Mouse (Mus musculus): ENCODE data around the gene Zscan21. TPM values are rescaled to one million over a fixed set of nuclear protein-coding genes. Genes with fewer than 3 reads are reported as not detected.
A peak's percentile ranks its signal among the peaks of the same experiment; 100 is the strongest.
"Not testable (repeated sequence)": the region's sequence is repeated elsewhere in the genome, so short reads cannot be mapped to it uniquely, and the experiment has no call there.

Gene Zscan21
- total RNA-seq, 2 experiments from 2014 or later, result 14.7 to 16.5 TPM

GRCm38 (mm10) chr5:138086842-138087241 is 29.9 kb upstream of the Zscan21 start:
- Histone ChIP-seq H3K4me3 (no peak overlapping the region), H3K27ac (no peak overlapping the region)
- no peak for TF ChIP-seq CTCF (IDR thresholded peaks at IDR 0.05)
- intact Hi-C loops (cut with DNase I), result loop anchor here (5.0 kb wide), 1 partner anchor 165 kb away; no protein-coding TSS in a partner anchor
- DNase-seq (ENCODE audit: extremely low spot score in 1 of 2, low spot score in 2 of 2), result no peak

- no peak overlapping the region for H3K4me3 ChIP-seq
- no peak for TF ChIP-seq CTCF (IDR thresholded peaks at IDR 0.05)
- intact Hi-C loops (cut with DNase I), result loop anchor here (5.0 kb wide), 1 partner anchor 164 kb away; no protein-coding TSS in a partner anchor
- no peak for DNase-seq (ENCODE audit: extremely low spot score in 1 of 2, low spot score in 2 of 2)
- H3K27ac ChIP-seq, result no peak overlapping the region
Measured at GRCm38 (mm10) chr5:138088366-138088765, 28.3 kb upstream of the Zscan21 start.

GRCm38 (mm10) chr5:138089108-138089551 is 27.6 kb upstream of the Zscan21 start:
- no peak for DNase-seq (ENCODE audit: extremely low spot score in 1 of 2, low spot score in 2 of 2)
- TF ChIP-seq CTCF (IDR thresholded peaks at IDR 0.05), result no peak
- no peak overlapping the region for H3K27ac ChIP-seq
- intact Hi-C loops (cut with DNase I), result loop anchor here (5.0 kb wide), 1 partner anchor 163 kb away; no protein-coding TSS in a partner anchor
- no peak overlapping the region for H3K4me3 ChIP-seq

GRCm38 (mm10) chr5:138090271-138090670 is 26.4 kb upstream of the Zscan21 start:
- H3K4me3 ChIP-seq, result no peak overlapping the region
- no peak for DNase-seq (ENCODE audit: extremely low spot score in 1 of 2, low spot score in 2 of 2)
- intact Hi-C loops (cut with DNase I), result loop anchor here (10.0 kb wide), 1 partner anchor 295 kb away; no protein-coding TSS in a partner anchor
- TF ChIP-seq CTCF (IDR thresholded peaks at IDR 0.05), result peak; percentile 50
- no peak overlapping the region for H3K27ac ChIP-seq

GRCm38 (mm10) chr5:138090737-138091136 is 26.0 kb upstream of the Zscan21 start:
- DNase-seq (ENCODE audit: extremely low spot score in 1 of 2, low spot score in 2 of 2), result no peak
- Histone ChIP-seq H3K4me3 (no peak overlapping the region), H3K27ac (no peak overlapping the region)
- intact Hi-C loops (cut with DNase I), result loop anchor here (10.0 kb wide), 1 partner anchor 296 kb away; no protein-coding TSS in a partner anchor
- no peak for TF ChIP-seq CTCF (IDR thresholded peaks at IDR 0.05)

- intact Hi-C loops (cut with DNase I), result loop anchor here (10.0 kb wide), 1 partner anchor 298 kb away; no protein-coding TSS in a partner anchor
- TF ChIP-seq CTCF (IDR thresholded peaks at IDR 0.05), result no peak
- H3K4me3 ChIP-seq, result no peak overlapping the region
- no peak overlapping the region for H3K27ac ChIP-seq
- DNase-seq (ENCODE audit: extremely low spot score in 1 of 2, low spot score in 2 of 2), result no peak
Measured at GRCm38 (mm10) chr5:138092771-138093170, 23.9 kb upstream of the Zscan21 start.

GRCm38 (mm10) chr5:138094474-138094873 is 22.2 kb upstream of the Zscan21 start:
- no peak for DNase-seq (ENCODE audit: extremely low spot score in 1 of 2, low spot score in 2 of 2)
- Histone ChIP-seq H3K27ac (no peak overlapping the region), H3K4me3 (no peak overlapping the region)
- no peak for TF ChIP-seq CTCF (IDR thresholded peaks at IDR 0.05)
- intact Hi-C loops (cut with DNase I), result loop anchor here (10.0 kb wide), 1 partner anchor 300 kb away; no protein-coding TSS in a partner anchor

GRCm38 (mm10) chr5:138104976-138105375 is 11.7 kb upstream of the Zscan21 start:
- Histone ChIP-seq H3K4me3 (no peak overlapping the region), H3K27ac (no peak overlapping the region)
- intact Hi-C loops (cut with DNase I), result no loop called here
- no peak for DNase-seq (ENCODE audit: extremely low spot score in 1 of 2, low spot score in 2 of 2)
- no peak for TF ChIP-seq CTCF (IDR thresholded peaks at IDR 0.05)

GRCm38 (mm10) chr5:138107130-138107529 is 9.6 kb upstream of the Zscan21 start:
- no peak for DNase-seq (ENCODE audit: extremely low spot score in 1 of 2, low spot score in 2 of 2)
- intact Hi-C loops (cut with DNase I), result no loop called here
- TF ChIP-seq CTCF (IDR thresholded peaks at IDR 0.05), result no peak
- no peak overlapping the region for H3K27ac ChIP-seq
- H3K4me3 ChIP-seq, result no peak overlapping the region

- H3K4me3 ChIP-seq; H3K27ac ChIP-seq; DNase-seq (ENCODE audit: extremely low spot score in 1 of 2, low spot score in 2 of 2): not testable (repeated sequence)
- peak; percentile 6 for TF ChIP-seq CTCF (IDR thresholded peaks at IDR 0.05)
- intact Hi-C loops (cut with DNase I), result loop anchor here (10.0 kb wide), 1 partner anchor 325 kb away; the partner anchor contains the start of genes Mepce and Zcwpw1
Measured at GRCm38 (mm10) chr5:138109847-138110396, 6.8 kb upstream of the Zscan21 start.

GRCm38 (mm10) chr5:138117199-138118015 is 704 bp downstream of the Zscan21 start:
- intact Hi-C loops (cut with DNase I), result loop anchor here (1.0 to 10.0 kb wide), 2 partner anchors 38 to 333 kb away; partner anchors contain the start of genes Mepce, Zcwpw1 and Zfp113
- peak overlapping the region; percentile 79 for H3K4me3 ChIP-seq
- no peak for DNase-seq (ENCODE audit: extremely low spot score in 1 of 2, low spot score in 2 of 2)
- TF ChIP-seq CTCF (IDR thresholded peaks at IDR 0.05), result no peak
- H3K27ac ChIP-seq, result peak overlapping the region; percentile 90

GRCm38 (mm10) chr5:138118041-138118440 is 1.3 kb downstream of the Zscan21 start:
- Histone ChIP-seq H3K4me3 (peak overlapping the region; percentile 79; the same call in 1 of the 2 replicates), H3K27ac (no peak overlapping the region)
- intact Hi-C loops (cut with DNase I), result loop anchor here (10.0 kb wide), 1 partner anchor 333 kb away; the partner anchor contains the start of genes Mepce and Zcwpw1
- DNase-seq (ENCODE audit: extremely low spot score in 1 of 2, low spot score in 2 of 2), result no peak
- TF ChIP-seq CTCF (IDR thresholded peaks at IDR 0.05), result peak; percentile 11
